Mouse (Mus musculus) embryo, embryonic 9.5 days (tissue): ENCODE data around the gene Rhebl1.

Source experiments
- DNase-seq: peaks from one replicate; pipeline ENCODE4 v3.0.0-alpha.2; 2017; ENCODE audit errors: extremely low spot score

Rhebl1 gene

GRCm38 (mm10) chr15:98914903-98915302 lies 20.6 kb upstream of the Rhebl1 start:
- no peak for DNase-seq

DNA sequence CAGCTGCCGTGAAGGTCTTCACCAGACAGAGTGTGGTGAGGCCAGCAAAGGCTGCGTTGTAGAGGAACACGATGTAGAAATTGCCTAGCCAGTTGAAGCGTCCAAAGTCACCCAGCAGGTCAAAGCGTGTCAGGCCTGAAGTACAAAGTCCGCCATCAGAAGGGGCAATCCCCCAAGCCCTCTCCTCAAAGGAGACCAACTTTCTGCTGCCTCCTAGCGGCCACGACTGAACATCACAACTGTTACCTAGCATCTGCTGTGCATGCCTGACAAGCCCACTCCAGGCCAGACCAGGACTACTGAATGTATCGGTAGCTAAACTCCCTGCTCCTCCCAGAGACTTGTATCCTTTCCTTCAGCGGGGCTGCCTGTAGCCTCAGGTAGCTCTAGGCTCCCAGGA lies 10.4 kb upstream of the Rhebl1 start:
- peak; percentile 67 for DNase-seq

DNA sequence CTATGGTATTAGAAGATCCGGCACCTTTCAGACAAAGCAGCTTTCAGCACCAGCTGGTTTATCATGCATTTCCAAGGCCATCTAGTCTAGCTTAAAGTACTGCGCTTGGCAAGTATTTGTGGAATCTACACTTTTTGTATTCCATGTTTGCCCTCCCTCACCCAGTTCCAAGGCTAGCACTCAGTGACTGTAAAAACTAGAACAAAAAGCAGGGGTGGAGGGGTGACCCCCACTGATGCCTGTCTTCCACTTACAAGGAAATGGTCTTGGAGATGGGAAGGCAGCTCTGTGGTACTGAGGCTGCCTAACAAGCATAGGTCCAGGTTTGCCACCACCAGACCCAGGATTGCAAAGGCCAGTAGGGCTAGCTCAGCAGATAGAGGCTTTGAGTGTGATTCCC lies 8.3 kb upstream of the Rhebl1 start:
- no peak for DNase-seq

DNA sequence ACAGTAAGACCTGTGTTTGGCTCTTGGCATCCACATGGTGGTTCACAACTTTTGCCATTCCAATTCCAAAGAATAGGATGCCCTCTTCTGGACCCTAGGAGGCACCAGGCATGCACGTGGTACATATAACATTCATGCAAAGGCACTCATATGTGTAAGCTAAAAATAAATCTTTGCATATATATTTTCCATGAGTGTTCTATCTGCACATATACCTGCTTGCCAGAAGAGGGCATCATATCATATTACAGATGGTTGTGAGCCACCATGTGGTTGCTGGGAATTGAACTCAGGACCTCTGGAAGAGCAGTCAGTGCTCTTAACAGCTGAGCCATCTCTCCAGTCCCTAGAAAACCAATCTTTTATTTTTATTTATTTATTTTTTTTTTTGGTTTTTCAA lies 7.2 kb upstream of the Rhebl1 start:
- no peak for DNase-seq

GRCm38 (mm10) chr15:98897928-98898800 lies 3.8 kb upstream of the Rhebl1 start, which contains the start of gene Dhh:
TSS of gene Dhh (minus strand) at chr15:98898540.
- DNase-seq, result peak; percentile 51

DNA sequence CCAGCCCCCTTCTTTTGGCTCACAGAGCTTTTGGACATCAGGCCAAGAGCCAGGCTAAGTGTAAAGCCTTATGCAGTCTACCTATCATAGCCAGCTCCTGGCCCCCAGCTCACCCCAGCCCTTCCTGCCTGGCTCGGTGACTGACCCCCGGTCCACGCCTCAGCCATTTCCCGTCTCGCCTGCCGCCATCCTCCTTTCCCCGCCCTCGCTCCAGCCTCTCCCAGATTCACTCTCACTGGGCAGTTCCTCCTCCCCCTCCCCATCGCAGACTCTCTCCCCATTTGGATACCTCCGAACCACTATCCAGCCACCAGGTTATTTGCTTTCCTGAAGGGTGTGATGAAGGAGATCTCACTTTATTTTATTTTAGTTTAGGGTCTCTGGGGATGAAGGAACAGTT lies 3.2 kb upstream of the Rhebl1 start:
- DNase-seq, result peak; percentile 24

DNA sequence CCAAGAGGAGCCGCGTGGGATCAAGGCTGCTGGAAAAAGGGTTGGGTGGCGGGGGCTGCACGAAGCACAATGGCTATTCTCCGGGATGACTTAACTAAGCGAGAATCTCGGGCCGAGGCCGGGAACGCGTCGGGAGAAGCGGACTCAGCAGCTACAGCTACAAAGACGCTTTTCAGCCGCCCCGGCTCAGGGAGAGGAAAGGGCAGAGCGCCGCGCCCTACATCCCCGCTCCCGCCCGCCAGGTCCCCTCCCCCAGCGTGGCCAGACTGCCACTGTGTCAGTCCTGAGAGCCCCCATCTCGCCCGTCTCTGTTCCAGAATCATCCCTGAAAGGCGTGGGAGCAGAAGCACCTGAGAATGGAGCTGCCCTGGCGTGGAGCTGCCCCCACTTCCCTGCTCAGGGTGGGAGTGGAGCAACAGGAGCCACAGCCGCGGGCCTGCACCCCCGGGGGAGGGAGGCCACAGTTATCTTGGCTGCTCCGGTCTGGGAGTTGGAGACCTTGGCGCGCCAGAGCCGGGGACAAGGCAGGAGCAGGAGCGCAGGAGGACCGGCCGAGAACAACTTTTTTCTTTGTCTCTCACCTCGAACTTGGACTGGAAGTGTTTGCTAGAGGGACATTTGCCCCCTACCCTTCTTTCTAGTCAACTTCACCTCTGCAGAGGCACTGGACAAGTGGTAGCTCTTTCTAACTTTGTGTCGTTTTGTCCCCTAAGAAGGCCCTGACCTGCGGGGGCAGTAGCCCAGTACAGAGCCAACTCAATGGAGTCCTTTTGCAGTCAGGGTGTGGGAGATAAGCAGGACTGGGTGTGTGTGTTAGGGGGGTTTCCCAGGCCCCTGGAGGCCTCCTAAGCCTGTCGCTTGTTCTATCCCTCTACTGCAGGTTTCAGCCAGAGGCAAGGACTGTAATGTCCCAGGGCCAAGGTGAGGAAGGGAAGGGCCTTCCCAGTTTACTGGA lies 1.6 kb upstream of the Rhebl1 start:
- peak; percentile 42 for DNase-seq

GRCm38 (mm10) chr15:98894746-98895634 lies 650 bp upstream of the Rhebl1 start:
- DNase-seq, result peak; percentile 58

DNA sequence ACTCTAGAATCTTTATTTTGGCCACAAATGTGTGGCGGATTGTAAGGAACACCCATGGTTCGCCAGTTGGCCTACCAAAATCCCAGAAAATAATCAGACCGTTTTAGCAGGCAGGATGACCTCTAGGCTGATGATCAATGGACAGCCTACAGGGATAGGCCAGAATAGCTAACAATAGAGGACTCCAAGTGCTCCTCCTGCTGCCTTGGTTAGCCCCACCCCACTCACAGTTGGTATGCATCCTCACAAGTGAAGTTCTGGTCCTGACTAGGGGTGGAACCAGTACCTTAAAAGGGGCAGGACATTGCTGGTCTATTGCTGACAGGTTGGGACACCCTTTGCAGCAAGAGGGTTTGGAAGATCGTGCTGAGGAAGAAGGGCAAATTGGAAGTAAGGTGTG lies 1.3 kb downstream of the Rhebl1 start:
- DNase-seq, result no peak

GRCm38 (mm10) chr15:98891907-98892606 lies 2.3 kb downstream of the Rhebl1 start:
- peak; percentile 58 for DNase-seq

DNA sequence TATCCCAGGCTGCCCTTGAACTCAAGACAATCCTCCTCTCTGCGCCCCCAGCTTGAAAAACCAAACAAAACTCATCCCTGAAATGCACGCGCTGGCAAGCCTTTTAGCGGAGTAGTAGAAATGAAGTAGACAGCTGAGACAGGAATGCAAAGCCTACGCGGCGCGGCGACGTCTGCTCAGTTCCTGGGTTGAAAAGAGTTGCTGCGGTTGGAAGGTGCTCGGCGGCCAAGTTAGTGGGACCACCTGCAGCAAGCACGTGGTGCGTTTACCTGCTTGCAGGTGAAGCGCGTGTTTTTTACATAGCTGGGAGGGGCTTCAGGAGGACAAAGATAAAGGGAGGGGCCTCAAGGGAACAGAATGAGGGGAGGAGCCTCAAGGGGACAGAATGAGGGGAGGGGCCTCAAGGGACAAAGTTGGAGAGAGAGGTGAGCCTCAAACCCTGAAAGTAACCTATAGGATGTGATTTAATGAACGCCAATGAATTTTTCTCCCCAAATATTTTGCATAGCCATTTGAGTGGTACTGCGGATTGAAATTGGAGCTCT lies 3.1 kb downstream of the Rhebl1 start:
- peak; percentile 13 for DNase-seq

- DNase-seq, result no peak
Observed at GRCm38 (mm10) chr15:98887526-98887925, 6.8 kb downstream of the Rhebl1 start.

- DNase-seq, result no peak
Observed at GRCm38 (mm10) chr15:98886667-98887387, 7.5 kb downstream of the Rhebl1 start.

DNA sequence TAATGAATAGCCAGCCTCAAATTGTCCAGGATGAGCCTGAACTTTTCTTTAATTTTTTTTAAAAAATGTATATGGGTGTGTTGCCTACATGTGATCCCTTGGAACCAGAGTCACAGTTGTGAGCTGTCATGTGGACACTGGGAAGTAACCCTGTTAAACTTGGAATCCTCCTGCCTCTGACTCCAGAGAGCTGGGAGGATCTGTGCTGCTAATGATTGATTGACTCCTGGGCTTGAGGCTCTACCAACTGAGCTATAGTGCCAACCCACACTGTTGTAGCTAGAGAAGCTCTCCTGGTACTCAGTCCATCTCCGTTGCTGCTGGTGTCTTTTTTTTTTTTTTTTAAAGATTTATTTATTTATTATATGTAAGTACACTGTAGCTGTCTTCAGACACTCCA lies 10.2 kb downstream of the Rhebl1 start:
- DNase-seq, result no peak

GRCm38 (mm10) chr15:98883661-98884060 lies 10.7 kb downstream of the Rhebl1 start:
- no peak for DNase-seq

DNA sequence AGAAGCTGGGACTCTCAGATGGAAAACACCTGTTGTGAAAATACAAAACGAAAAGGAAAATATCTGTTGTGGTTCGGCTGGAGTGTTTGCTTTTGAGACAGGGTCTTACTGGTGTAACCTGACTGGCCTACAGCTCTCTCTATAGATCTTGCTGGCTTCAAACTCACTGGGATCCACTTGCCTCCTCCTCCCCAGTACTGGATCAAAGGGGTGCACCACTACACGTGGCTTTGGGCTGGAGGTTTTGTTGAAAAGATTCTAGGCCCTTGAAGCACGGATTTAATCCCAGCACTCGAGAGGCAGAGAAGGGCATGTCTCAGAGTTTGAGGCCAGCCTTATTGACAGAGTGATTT lies 12.7 kb downstream of the Rhebl1 start:
- no peak for DNase-seq

GRCm38 (mm10) chr15:98880978-98881655 lies 13.2 kb downstream of the Rhebl1 start:
- peak; percentile 97 for DNase-seq

DNA sequence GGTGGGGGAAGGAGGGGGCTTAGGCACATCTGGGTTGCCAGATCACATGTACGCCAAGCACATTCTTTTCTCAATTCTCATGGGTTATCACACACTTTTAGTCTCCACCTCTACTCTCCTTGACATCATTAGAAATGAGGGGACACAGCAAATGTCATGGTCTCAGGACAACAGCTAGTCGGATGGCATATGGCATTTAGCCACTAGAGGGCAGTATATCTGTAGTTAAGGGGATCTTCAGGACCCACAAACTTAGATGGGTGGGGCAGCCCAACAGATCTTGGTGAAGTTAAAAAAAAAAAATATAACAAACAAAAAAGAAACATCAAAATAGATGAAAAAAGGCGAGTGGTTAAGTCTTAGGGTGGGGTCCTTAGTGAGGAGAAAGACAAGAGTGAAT lies 17.0 kb downstream of the Rhebl1 start:
- DNase-seq, result peak; percentile 74
